Mouse (Mus musculus): ENCODE results near the gene Kir3dl2.
"Not testable (repeated sequence)": the region's sequence is repeated elsewhere in the genome, so short reads cannot be mapped to it uniquely, and the experiment has no call there.

The Kir3dl2 gene

GRCm38 (mm10) chrX:136543956-136544355 lies at the start of gene Kir3dl2:
TSS of gene Kir3dl2 (minus strand) at chrX:136544056.
- H3K36me3 ChIP-seq (ENCODE audit: control insufficient read depth, insufficient read depth, low read length, poor library complexity, severe bottlenecking); H3K27me3 ChIP-seq (ENCODE audit: control insufficient read depth, insufficient read depth, low read length, poor library complexity, severe bottlenecking); DNase-seq (ENCODE audit: low read depth, low spot score): not testable (repeated sequence)

- no peak for DNase-seq (ENCODE audit: low read depth, low spot score)
- H3K36me3 ChIP-seq (ENCODE audit: control insufficient read depth, insufficient read depth, low read length, poor library complexity, severe bottlenecking), result no peaks in the 10 kb centered on the region
- H3K27me3 ChIP-seq (ENCODE audit: control insufficient read depth, insufficient read depth, low read length, poor library complexity, severe bottlenecking), result no peaks in the 10 kb centered on the region
Measured at GRCm38 (mm10) chrX:136590897-136591257, 47.0 kb upstream of the Kir3dl2 start.

- DNase-seq (ENCODE audit: low read depth, low spot score), result no peak
- no peaks in the 10 kb centered on the region for H3K27me3 ChIP-seq (ENCODE audit: control insufficient read depth, insufficient read depth, low read length, poor library complexity, severe bottlenecking)
- no peaks in the 10 kb centered on the region for H3K36me3 ChIP-seq (ENCODE audit: control insufficient read depth, insufficient read depth, low read length, poor library complexity, severe bottlenecking)
Measured at GRCm38 (mm10) chrX:136590199-136590896, 46.5 kb upstream of the Kir3dl2 start, which contains the start of gene Tceal3. TSS of gene Tceal3 (plus strand) at chrX:136590842.

- DNase-seq (ENCODE audit: low read depth, low spot score), result no peak
- Histone ChIP-seq H3K36me3 (ENCODE audit: control insufficient read depth, insufficient read depth, low read length, poor library complexity, severe bottlenecking) (no peaks in the 10 kb centered on the region), H3K27me3 (ENCODE audit: control insufficient read depth, insufficient read depth, low read length, poor library complexity, severe bottlenecking) (no peaks in the 10 kb centered on the region)
Measured at GRCm38 (mm10) chrX:136584617-136585016, 40.8 kb upstream of the Kir3dl2 start.

- not testable (repeated sequence) for H3K36me3 ChIP-seq (ENCODE audit: control insufficient read depth, insufficient read depth, low read length, poor library complexity, severe bottlenecking)
Measured at GRCm38 (mm10) chrX:136569094-136569493, 25.2 kb upstream of the Kir3dl2 start.

DNA sequence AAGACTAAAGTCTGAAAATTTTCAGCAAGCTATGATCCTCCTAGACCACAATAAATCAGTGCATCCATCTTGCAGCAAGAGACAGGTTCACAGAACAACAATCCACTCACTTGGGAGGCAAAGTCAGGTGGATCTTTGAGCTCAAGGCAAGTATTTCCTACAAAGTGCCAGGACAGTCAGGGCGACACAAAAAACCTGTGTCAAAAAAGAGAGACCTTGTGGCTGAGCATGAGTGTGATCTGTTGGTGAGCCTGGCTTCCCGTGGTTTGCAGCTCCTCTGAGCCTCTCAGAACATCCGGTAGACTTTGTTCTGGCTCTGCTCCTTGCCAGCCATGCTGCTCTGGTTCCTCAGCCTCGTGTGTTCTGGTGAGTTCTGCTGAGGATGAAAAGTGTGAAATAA lies 26.2 kb downstream of the Kir3dl2 start, which contains the start of gene Kir3dl1:
Gene Kir3dl1 (plus strand): TSS at position 301 of the 400 bp plus-strand sequence.
- not testable (repeated sequence) for H3K36me3 ChIP-seq (ENCODE audit: control insufficient read depth, insufficient read depth, low read length, poor library complexity, severe bottlenecking); H3K27me3 ChIP-seq (ENCODE audit: control insufficient read depth, insufficient read depth, low read length, poor library complexity, severe bottlenecking); DNase-seq (ENCODE audit: low read depth, low spot score)

More at GRCm38 (mm10) chrX:136569094-136569493, 25.2 kb upstream of the Kir3dl2 start:
- not testable (repeated sequence) for H3K27me3 ChIP-seq (ENCODE audit: control insufficient read depth, insufficient read depth, low read length, poor library complexity, severe bottlenecking); DNase-seq (ENCODE audit: low read depth, low spot score)
